Comparison of ENCODE assay signal across 8 mouse cellular contexts in the genomic region with DNA sequence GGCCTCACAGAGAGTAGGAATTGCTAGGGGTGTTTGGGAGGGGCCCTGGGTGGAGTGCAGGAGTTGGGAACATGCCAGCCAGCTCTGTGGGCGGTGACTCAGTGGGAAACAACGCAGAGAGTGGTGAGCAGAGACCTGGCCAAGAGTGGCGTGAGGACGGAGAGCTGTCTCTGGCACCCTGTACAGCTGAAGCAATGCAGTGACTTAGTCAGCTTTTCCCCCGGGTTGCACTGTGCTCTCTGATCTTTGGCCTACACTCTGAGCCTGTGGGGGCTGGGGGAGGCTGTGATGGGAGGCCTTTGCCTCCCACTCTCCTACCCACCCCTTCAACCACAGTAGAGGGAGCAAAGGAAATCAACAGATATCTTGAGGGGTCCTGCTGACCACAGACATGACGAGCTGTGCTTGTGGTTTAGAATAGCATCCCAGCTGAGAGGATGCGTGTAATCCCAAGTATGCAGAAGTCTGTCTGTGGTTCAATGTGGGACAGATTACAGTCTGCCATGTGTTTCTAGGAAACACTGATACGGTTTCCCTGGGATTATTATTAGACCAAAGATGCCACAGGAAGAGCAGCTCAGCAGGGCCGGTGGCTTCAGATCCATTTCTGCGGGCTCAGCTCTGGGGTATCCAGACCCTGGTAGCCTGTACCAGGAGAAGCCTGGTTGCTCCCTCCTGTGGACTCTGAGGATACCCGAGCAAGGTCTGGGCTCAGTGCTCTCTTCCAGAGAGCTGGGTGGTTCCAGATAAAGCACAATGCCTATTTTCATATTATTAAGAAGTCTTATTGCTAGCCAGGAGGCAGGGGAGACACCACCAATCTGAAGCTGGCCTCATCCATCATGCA.
A peak's percentile ranks its signal among the peaks of the same experiment; 100 is the strongest.
DNase-seq lines count a peak whose midpoint lies in the region; ATAC-seq and TF ChIP-seq lines count a peak whose summit lies in the region.

No protein-coding gene starts in this region.

- no peak overlapping the region; the same call in 1 of the 2 replicates for H3K27ac ChIP-seq in limb, embryonic 13.5 days
- no peak overlapping the region for H3K27ac ChIP-seq in limb, embryonic 10.5 days
- no peak overlapping the region for H3K27ac ChIP-seq in liver, postnatal 0 days (ENCODE audit: low read depth)
- H3K27ac ChIP-seq in stomach, postnatal 0 days (replicated peaks) = peak overlapping the region; percentile 69

- no peaks in the 10 kb centered on the region for H3K27me3 ChIP-seq in limb, embryonic 13.5 days
- no peaks in the 10 kb centered on the region for H3K27me3 ChIP-seq in limb, embryonic 10.5 days (ENCODE audit: low read depth, poor library complexity, severe bottlenecking)
- H3K27me3 ChIP-seq in liver, postnatal 0 days (ENCODE audit: insufficient read depth, low read length) = no peaks in the 10 kb centered on the region
- H3K27me3 ChIP-seq in stomach, postnatal 0 days (ENCODE audit: control insufficient read depth, insufficient read depth, low read length) = no peaks in the 10 kb centered on the region

- peak; percentile 62 for ATAC-seq in limb, embryonic 13.5 days (ENCODE audit: low FRiP score, low read depth)
- peak; percentile 13; the same call in 1 of the 2 replicates for ATAC-seq in erythroblast, adult 5-6 weeks (replicated peaks; ENCODE audit: low FRiP score, poor library complexity, severe bottlenecking)
- peak; percentile 76 for ATAC-seq in liver, postnatal 0 days
- ATAC-seq in stomach, postnatal 0 days (ENCODE audit: low FRiP score, low TSS enrichment) = peak; percentile 85
- no peak for ATAC-seq in activated CD4-positive, CD25-positive, alpha-beta regulatory T cell, adult 4 months

- H3K4me3 ChIP-seq in limb, embryonic 13.5 days = no peak overlapping the region
- H3K4me3 ChIP-seq in limb, embryonic 10.5 days = no peak overlapping the region
- no peak overlapping the region for H3K4me3 ChIP-seq in liver, postnatal 0 days (ENCODE audit: low read depth, low read length)
- no peak overlapping the region for H3K4me3 ChIP-seq in stomach, postnatal 0 days (ENCODE audit: low read depth, low read length)

- TF ChIP-seq EP300 in liver, postnatal 0 days (IDR thresholded peaks at IDR 0.05; ENCODE audit: low read depth) = peak; percentile 62
- no peak for TF ChIP-seq EP300 in stomach, postnatal 0 days (optimal IDR thresholded peaks at IDR 0.05)

- TF ChIP-seq CTCF in liver, postnatal 0 days (IDR thresholded peaks at IDR 0.05; ENCODE audit: low read depth) = no peak
- TF ChIP-seq CTCF in stomach, postnatal 0 days (IDR thresholded peaks at IDR 0.05; ENCODE audit: low read depth) = no peak

- peaks cover 28% of the 10 kb centered on the region for H3K4me1 ChIP-seq in limb, embryonic 13.5 days
- H3K4me1 ChIP-seq in limb, embryonic 10.5 days = peaks cover 9% of the 10 kb centered on the region
- H3K4me1 ChIP-seq in liver, postnatal 0 days (ENCODE audit: insufficient read depth) = peaks cover 6% of the 10 kb centered on the region; the same call in 1 of the 2 replicates
- peaks cover 5% of the 10 kb centered on the region for H3K4me1 ChIP-seq in stomach, postnatal 0 days (replicated peaks; ENCODE audit: control insufficient read depth, insufficient read depth)

- no peak overlapping the region for H3K4me2 ChIP-seq in limb, embryonic 13.5 days (replicated peaks)
- H3K4me2 ChIP-seq in liver, postnatal 0 days (ENCODE audit: low read depth, low read length) = no peak overlapping the region
- no peak overlapping the region for H3K4me2 ChIP-seq in stomach, postnatal 0 days (replicated peaks; ENCODE audit: low read depth)

- WGBS in limb, embryonic 13.5 days = 56% methylated on average over 11 of the region's 11 CpGs
- 75% methylated on average over 11 of the region's 11 CpGs for WGBS in limb, embryonic 10.5 days
- WGBS in liver, postnatal 0 days (ENCODE audit: insufficient replicate concordance) = 18% methylated on average over 11 of the region's 11 CpGs
- 43% methylated on average over 11 of the region's 11 CpGs for WGBS in stomach, postnatal 0 days

- 0 out of 2 replicates have a peak overlapping the region, but pooled peaks have one; percentile 25 for H3K9ac ChIP-seq in limb, embryonic 13.5 days
- H3K9ac ChIP-seq in liver, postnatal 0 days (replicated peaks) = no peak overlapping the region
- H3K9ac ChIP-seq in stomach, postnatal 0 days (ENCODE audit: low read length) = no peak overlapping the region

- no peaks in the 10 kb centered on the region for H3K9me3 ChIP-seq in limb, embryonic 13.5 days
- no peaks in the 10 kb centered on the region for H3K9me3 ChIP-seq in limb, embryonic 10.5 days (replicated peaks)
- H3K9me3 ChIP-seq in liver, postnatal 0 days (ENCODE audit: low read length) = no peaks in the 10 kb centered on the region
- no peaks in the 10 kb centered on the region for H3K9me3 ChIP-seq in stomach, postnatal 0 days (ENCODE audit: control insufficient read depth, low read length)

- no peaks in the 10 kb centered on the region for H3K36me3 ChIP-seq in limb, embryonic 13.5 days
- no peaks in the 10 kb centered on the region for H3K36me3 ChIP-seq in limb, embryonic 10.5 days
- H3K36me3 ChIP-seq in liver, postnatal 0 days (replicated peaks; ENCODE audit: insufficient read depth, low read length) = no peaks in the 10 kb centered on the region
- H3K36me3 ChIP-seq in stomach, postnatal 0 days (ENCODE audit: control insufficient read depth, insufficient read depth, low read length) = no peaks in the 10 kb centered on the region

- no peak for DNase-seq in limb, embryonic 10.5 days (ENCODE audit: low spot score)
- DNase-seq in heart, postnatal 4 days = peak; percentile 87
- peak; percentile 41 for DNase-seq in liver, postnatal 0 days
- DNase-seq in stomach, postnatal 0 days (ENCODE audit: low spot score) = peak; percentile 79
- no peak for DNase-seq in cerebellum, adult 18-20 months

Comparison
In these comparisons a context has a peak if more than half of its experiments do, and no peak if none do; other contexts are left out.
1. DNase-seq: peak in heart, postnatal 4 days (single experiment), liver, postnatal 0 days (single experiment) and stomach, postnatal 0 days (single experiment); none in limb, embryonic 10.5 days (single experiment) and cerebellum, adult 18-20 months (0 of 2).